Mouse (Mus musculus): ENCODE measurements around the gene Ltbp1.

DNA sequence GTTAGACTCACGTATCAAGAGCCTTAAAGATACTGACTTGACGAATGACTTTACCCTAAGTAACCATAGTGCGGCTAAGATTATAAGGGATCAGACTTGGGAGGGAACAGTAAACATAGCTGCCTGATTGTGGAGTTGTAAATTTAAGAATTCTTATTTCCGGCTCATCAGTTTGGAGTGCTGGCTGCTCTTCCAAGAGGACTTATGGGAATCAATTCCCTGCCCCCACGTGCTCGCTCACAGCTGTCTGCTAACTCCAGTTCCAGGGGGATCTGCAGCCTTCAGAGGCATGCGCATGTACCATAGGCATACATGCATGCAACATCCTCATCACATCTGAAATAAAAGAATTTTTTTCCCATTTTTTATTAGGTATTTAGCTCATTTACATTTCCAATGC is 61.0 kb downstream of the Ltbp1 start:
- TF ChIP-seq POLR2A (IDR thresholded peaks at IDR 0.05; ENCODE audit: borderline replicate concordance, control insufficient read depth, low read depth, low read length) (no peak), CTCF (IDR thresholded peaks at IDR 0.05; ENCODE audit: control insufficient read depth, insufficient read depth, low read length) (no peak)
